Mouse (Mus musculus) thymus, adult 2 months (tissue): ENCODE measurements around the gene Olfr1513. TPM values are rescaled to one million over a fixed set of nuclear protein-coding genes. Genes with fewer than 3 reads are reported as not detected.
"Not testable (repeated sequence)": the region's sequence is repeated elsewhere in the genome, so short reads cannot be mapped to it uniquely, and the experiment has no call there.

Source experiments
- DNase-seq: peaks from one replicate; pipeline ENCODE4 v3.0.0; 2021
- H3K27ac ChIP-seq: fragments of 200-500 bp; 2 replicates; pipeline ENCODE4 v1.5.1; 2012; ENCODE audit warnings: low read length, control low read depth; ENCODE audit not compliant: control insufficient read depth, insufficient read depth
- H3K27me3 ChIP-seq: fragments of 200-500 bp; 2 replicates; pipeline ENCODE4 v1.6.1; 2012; ENCODE audit warnings: mild to moderate bottlenecking, low read length, moderate library complexity, mixed read lengths; ENCODE audit not compliant: control insufficient read depth, insufficient read depth
- H3K36me3 ChIP-seq: fragments of 200-500 bp; 2 replicates; pipeline ENCODE4 v1.6.1; 2012; ENCODE audit warnings: mild to moderate bottlenecking, low read length, moderate library complexity; ENCODE audit not compliant: control insufficient read depth, insufficient read depth
- H3K4me1 ChIP-seq: fragments of 200-500 bp; replicated peaks from 2 replicates; pipeline ENCODE4 v1.6.1; 2012; ENCODE audit warnings: low read length; ENCODE audit not compliant: control insufficient read depth, insufficient read depth
- H3K4me3 ChIP-seq: fragments of 200-500 bp; 2 replicates; pipeline ENCODE4 v1.5.1; 2012; ENCODE audit warnings: mild to moderate bottlenecking, low read length, control low read depth, moderate library complexity; ENCODE audit not compliant: control insufficient read depth, insufficient read depth
- CTCF ChIP-seq: fragments of 200-500 bp; IDR thresholded peaks from 2 replicates; pipeline ENCODE4 v1.5.1; 2012; ENCODE audit warnings: mild to moderate bottlenecking, control low read depth, low read length, moderate library complexity, borderline replicate concordance; ENCODE audit not compliant: control insufficient read depth, poor library complexity, insufficient read depth; ENCODE audit errors: extremely low read depth
- POLR2A ChIP-seq: fragments of 200-500 bp; IDR thresholded peaks from 2 replicates; pipeline ENCODE4 v1.6.1; 2012; ENCODE audit warnings: mild to moderate bottlenecking, low read length, control low read depth, moderate library complexity; ENCODE audit not compliant: control insufficient read depth, poor library complexity, insufficient read depth; ENCODE audit errors: extremely low read depth
- WGBS: fragments of 180-500 bp; shearing (Covaris S2); methylation state at CpG from one replicate; pipeline ENCODE4 v1.1.7; 2018; 5-methylcytosine and 5-hydroxymethylcytosine counted together
- polyA plus RNA-seq: library from polyadenylated mRNA; depleted of rRNA; stranded (reverse); fragments of >200 nt; gene quantifications from 2 replicates; pipeline ENCODE4 v1.2.3, GENCODE M21; 2012; rRNA removed

Olfr1513 gene
- polyA plus RNA-seq, 1 experiment = not detected

GRCm38 (mm10) chr14:52313931-52314807 is 42.0 kb downstream of the Olfr1513 start:
- DNase-seq = no peak
- Histone ChIP-seq H3K27ac (no peak overlapping the region), H3K27me3 (no peaks in the 10 kb centered on the region), H3K36me3 (no peaks in the 10 kb centered on the region), H3K4me1 (peaks cover 20% of the 10 kb centered on the region), H3K4me3 (no peak overlapping the region)
- TF ChIP-seq CTCF = no peak
- TF ChIP-seq POLR2A = no peak
- WGBS = 87% methylated on average over 26 of the region's 26 CpGs

GRCm38 (mm10) chr14:52310906-52311305 is 45.3 kb downstream of the Olfr1513 start:
- Histone ChIP-seq H3K4me3 (no peak overlapping the region), H3K27me3 (no peaks in the 10 kb centered on the region), H3K27ac (no peak overlapping the region), H3K36me3 (no peaks in the 10 kb centered on the region), H3K4me1 (peaks cover 15% of the 10 kb centered on the region)
- 96% methylated on average over 2 of the region's 2 CpGs for WGBS
- TF ChIP-seq CTCF (no peak), POLR2A (no peak)
- no peak for DNase-seq

GRCm38 (mm10) chr14:52310343-52310742 is 45.9 kb downstream of the Olfr1513 start:
- not testable (repeated sequence) for H3K27me3 ChIP-seq, H3K4me3 ChIP-seq, H3K27ac ChIP-seq, H3K4me1 ChIP-seq, H3K36me3 ChIP-seq
- WGBS = 95% methylated on average over 6 of the region's 6 CpGs
- peak; percentile 26 for DNase-seq

GRCm38 (mm10) chr14:52306100-52306499 is 50.1 kb downstream of the Olfr1513 start:
- H3K36me3 ChIP-seq = no peaks in the 10 kb centered on the region
- H3K4me3 ChIP-seq = no peak overlapping the region
- H3K4me1 ChIP-seq = no peaks in the 10 kb centered on the region
- WGBS = 97% methylated on average over 2 of the region's 2 CpGs
- TF ChIP-seq CTCF (no peak), POLR2A (no peak)
- no peaks in the 10 kb centered on the region for H3K27me3 ChIP-seq
- no peak for DNase-seq
- H3K27ac ChIP-seq = no peak overlapping the region

GRCm38 (mm10) chr14:52304644-52305271 is 51.5 kb downstream of the Olfr1513 start, which contains the start of gene Mettl3:
Gene Mettl3, minus strand, starts transcription at chr14:52305128.
- Histone ChIP-seq H3K36me3 (peaks cover 6% of the 10 kb centered on the region), H3K4me3 (peak within 1 kb of the TSS; percentile 86), H3K27me3 (no peaks in the 10 kb centered on the region), H3K27ac (peak within 1 kb of the TSS; percentile 59), H3K4me1 (no peaks in the 10 kb centered on the region)
- TF ChIP-seq CTCF = peak; percentile 15; the same call in 1 of the 2 replicates
- TF ChIP-seq POLR2A = no peak
- under 1% methylated on average over 46 of the region's 46 CpGs for WGBS
- DNase-seq = peak; percentile 88

GRCm38 (mm10) chr14:52303517-52303916 is 52.7 kb downstream of the Olfr1513 start:
- H3K4me1 ChIP-seq, DNase-seq, H3K4me3 ChIP-seq, H3K27ac ChIP-seq, H3K27me3 ChIP-seq: not testable (repeated sequence)
- WGBS = 95% methylated on average over 3 of the region's 3 CpGs
- H3K36me3 ChIP-seq = peaks cover 17% of the 10 kb centered on the region

Other genes starting within 250 kb of the Olfr1513 start
- 3.1 and 3.9 TPM in 2 replicates for gene Rpgrip1, start 245.7 kb downstream of the Olfr1513 start, polyA plus RNA-seq
- 19.1 and 22.8 TPM in 2 replicates for gene Supt16, start 159.0 kb downstream of the Olfr1513 start, polyA plus RNA-seq
- gene Chd8, start 98.6 kb downstream of the Olfr1513 start, polyA plus RNA-seq = 66.6 and 70.2 TPM in 2 replicates
- 73.5 and 96.7 TPM in 2 replicates for gene Tox4, start 77.3 kb downstream of the Olfr1513 start, polyA plus RNA-seq
- 12.8 and 15.3 TPM in 2 replicates for gene Rab2b, start 76.9 kb downstream of the Olfr1513 start, polyA plus RNA-seq
- 51.4 and 54.2 TPM in 2 replicates for gene Mettl3, start 51.3 kb downstream of the Olfr1513 start, polyA plus RNA-seq
- gene Sall2, start 27.6 kb downstream of the Olfr1513 start, polyA plus RNA-seq = 23.3 and 24.7 TPM in 2 replicates
- gene Olfr1512, start 22.8 kb upstream of the Olfr1513 start, polyA plus RNA-seq = 0.04 TPM in 1 of 2 replicates, not detected in the other
- not detected in 2 replicates for gene Olfr1511, start 41.0 kb upstream of the Olfr1513 start, polyA plus RNA-seq
- gene Olfr1510, start 58.0 kb upstream of the Olfr1513 start, polyA plus RNA-seq = not detected in 2 replicates
- not detected in 2 replicates for gene Olfr1509, start 86.6 kb upstream of the Olfr1513 start, polyA plus RNA-seq
- gene Olfr1508, start 111.1 kb upstream of the Olfr1513 start, polyA plus RNA-seq = not detected in 2 replicates
- 0.28 and 0.52 TPM in 2 replicates for gene Olfr1507, start 139.3 kb upstream of the Olfr1513 start, polyA plus RNA-seq